Mouse (Mus musculus) CH12.LX (cell line): ENCODE results near the gene Rgs3. TPM values are rescaled to one million over a fixed set of nuclear protein-coding genes. Genes with fewer than 3 reads are reported as not detected.
A peak's percentile ranks its signal among the peaks of the same experiment; 100 is the strongest.

Experiments
- DNase-seq: peaks from one replicate; pipeline ENCODE4 v3.0.0-alpha.2; 2013; ENCODE audit errors: extremely low read depth
- H3K27ac ChIP-seq: 2 replicates; pipeline ENCODE4 v1.5.1; 2012; ENCODE audit warnings: low read depth, mild to moderate bottlenecking, control low read depth, moderate library complexity; ENCODE audit not compliant: insufficient read depth
- H3K27me3 ChIP-seq: replicated peaks from 2 replicates; pipeline ENCODE3; 2012; ENCODE audit warnings: inconsistent platforms
- H3K36me3 ChIP-seq, 2 experiments: replicated peaks in 1 of 2; 2 replicates each; pipeline versions ENCODE3 to v1.6.1; 2012; ENCODE audit warnings: inconsistent platforms in 1 of 2, low read length in 1 of 2, mild to moderate bottlenecking in 1 of 2, mixed read lengths in 1 of 2, moderate library complexity in 1 of 2; ENCODE audit not compliant: control insufficient read depth in 1 of 2, insufficient read depth in 1 of 2
- H3K4me1 ChIP-seq, 2 experiments: 2 replicates each; pipeline ENCODE4 v1.6.1; 2012; ENCODE audit warnings: inconsistent platforms in 1 of 2, moderate library complexity in 1 of 2; ENCODE audit not compliant: insufficient read depth in 2 of 2, control insufficient read depth in 1 of 2
- H3K4me2 ChIP-seq: 2 replicates; pipeline ENCODE4 v1.6.1; 2012; ENCODE audit warnings: low read depth, mild to moderate bottlenecking, control low read depth; ENCODE audit not compliant: poor library complexity, insufficient read depth, severe bottlenecking
- H3K4me3 ChIP-seq, 3 experiments: fragments of 150-350 bp in 1 of 3; sonication (generic) in 1 of 3; replicated peaks in 1 of 3; 2 replicates each; pipeline versions ENCODE3 to v1.5.1; 2011 to 2012; ENCODE audit warnings: low read depth in 2 of 3, low read length in 2 of 3, mild to moderate bottlenecking in 2 of 3, moderate library complexity in 2 of 3, control low read depth in 1 of 3, improper control_type of control experiment in 1 of 3, inconsistent platforms in 1 of 3, mixed read lengths in 1 of 3; ENCODE audit not compliant: poor library complexity in 1 of 3
- H3K79me2 ChIP-seq: replicated peaks from 2 replicates; pipeline ENCODE4 v1.6.1; 2012; ENCODE audit warnings: mild to moderate bottlenecking, moderate library complexity; ENCODE audit not compliant: control insufficient read depth, poor library complexity, insufficient read depth, severe bottlenecking; ENCODE audit errors: extremely low read depth
- H3K9ac ChIP-seq: 2 replicates; pipeline ENCODE4 v1.6.1; 2012; ENCODE audit warnings: low read depth, mild to moderate bottlenecking, control low read depth, moderate library complexity; ENCODE audit not compliant: insufficient read depth
- H3K9me3 ChIP-seq: replicated peaks from 2 replicates; pipeline ENCODE3; 2012; ENCODE audit warnings: low read length, inconsistent platforms, mixed read lengths
- CHD1 ChIP-seq: IDR thresholded peaks from 2 replicates; pipeline ENCODE4 v1.6.1; 2012; ENCODE audit warnings: low read depth, low read length, improper control_type of control experiment, inconsistent platforms
- CHD2 ChIP-seq: IDR thresholded peaks from 2 replicates; pipeline ENCODE4 v1.6.1; 2011; ENCODE audit warnings: low read length, improper control_type of control experiment
- CTCF ChIP-seq, 2 experiments: IDR thresholded peaks in 1 of 2; conservative IDR thresholded peaks in 1 of 2; 2 replicates each; pipeline ENCODE4 v1.5.1; 2011 to 2012; ENCODE audit warnings: low read depth in 2 of 2, low read length in 2 of 2, improper control_type of control experiment in 1 of 2, inconsistent platforms in 1 of 2, mild to moderate bottlenecking in 1 of 2, moderate library complexity in 1 of 2
- E2F4 ChIP-seq: IDR thresholded peaks from 2 replicates; pipeline ENCODE4 v1.6.1; 2011; ENCODE audit warnings: low read depth, low read length, improper control_type of control experiment; ENCODE audit not compliant: insufficient replicate concordance
- EP300 ChIP-seq: IDR thresholded peaks from 2 replicates; pipeline ENCODE4 v1.6.1; 2011; ENCODE audit warnings: low read length, improper control_type of control experiment
- GABPA ChIP-seq: IDR thresholded peaks from 2 replicates; pipeline ENCODE4 v1.6.1; 2012; ENCODE audit warnings: low read depth, low read length, improper control_type of control experiment, inconsistent platforms; ENCODE audit not compliant: insufficient replicate concordance
- JUN ChIP-seq: IDR thresholded peaks from 2 replicates; pipeline ENCODE4 v1.6.1; 2011; ENCODE audit warnings: low read depth, mild to moderate bottlenecking, low read length, improper control_type of control experiment, moderate library complexity; ENCODE audit not compliant: insufficient read depth
- JUND ChIP-seq: conservative IDR thresholded peaks from 2 replicates; pipeline ENCODE4 v1.6.1; 2011; ENCODE audit warnings: low read depth, low read length, improper control_type of control experiment
- MAFK ChIP-seq: IDR thresholded peaks from 2 replicates; pipeline ENCODE4 v1.6.1; 2011; ENCODE audit warnings: low read length, improper control_type of control experiment; ENCODE audit not compliant: insufficient replicate concordance
- MYC ChIP-seq: IDR thresholded peaks from 2 replicates; pipeline ENCODE4 v1.6.1; 2011; ENCODE audit warnings: low read depth, mild to moderate bottlenecking, improper control_type of control experiment, low read length
- TBP ChIP-seq: conservative IDR thresholded peaks from 2 replicates; pipeline ENCODE4 v1.6.1; 2011; ENCODE audit warnings: low read depth, low read length, improper control_type of control experiment
- USF1 ChIP-seq: IDR thresholded peaks from 2 replicates; pipeline ENCODE4 v1.6.1; 2014; ENCODE audit warnings: low read depth, mild to moderate bottlenecking, inconsistent platforms, low read length, improper control_type of control experiment
- ZC3H11A ChIP-seq: IDR thresholded peaks from 2 replicates; pipeline ENCODE4 v1.6.1; 2012; ENCODE audit warnings: low read depth, mild to moderate bottlenecking, inconsistent platforms, low read length, improper control_type of control experiment
- ZMIZ1 ChIP-seq: IDR thresholded peaks from 2 replicates; pipeline ENCODE4 v1.6.1; 2012; ENCODE audit warnings: low read depth, mild to moderate bottlenecking, inconsistent platforms, low read length, improper control_type of control experiment
- dilution Hi-C: fragments of 300-500 bp; cut with MboI; formaldehyde crosslinking; loops from 2 replicates; pipeline ENCODE4 v1.14.3; 2020; ENCODE audit warnings: low sequenced_read_pairs; ENCODE audit not compliant: extremely low pct_unique_long_range_greater_than_20kb, extremely low pct_ligation_motif_present
- in situ Hi-C: fragments of 300-500 bp; cut with MboI; formaldehyde crosslinking; loops from 3 replicates; pipeline ENCODE4 v1.14.3; 2019; ENCODE audit warnings: low sequenced_read_pairs, low pct_ligation_motif_present, low pct_unique_long_range_greater_than_20kb, mixed read lengths
- polyA plus RNA-seq: library from polyadenylated mRNA; unstranded; fragments of >175 nt; gene quantifications from 2 replicates; pipeline ENCODE4 v1.2.1, GENCODE M21; 2012; ENCODE audit warnings: low read depth; ENCODE audit not compliant: insufficient read length
- total RNA-seq, 2 experiments: library from RNA; depleted of rRNA; stranded (reverse); fragments of 300-350 nt in 1 of 2; fragments of >200 nt in 1 of 2; gene quantifications; 2 replicates each; pipeline ENCODE4 v1.2.3; 2012 to 2014

Gene Rgs3
- total and polyA plus RNA-seq, 3 experiments = 3.3 to 6.0 (median 3.5) TPM

DNA sequence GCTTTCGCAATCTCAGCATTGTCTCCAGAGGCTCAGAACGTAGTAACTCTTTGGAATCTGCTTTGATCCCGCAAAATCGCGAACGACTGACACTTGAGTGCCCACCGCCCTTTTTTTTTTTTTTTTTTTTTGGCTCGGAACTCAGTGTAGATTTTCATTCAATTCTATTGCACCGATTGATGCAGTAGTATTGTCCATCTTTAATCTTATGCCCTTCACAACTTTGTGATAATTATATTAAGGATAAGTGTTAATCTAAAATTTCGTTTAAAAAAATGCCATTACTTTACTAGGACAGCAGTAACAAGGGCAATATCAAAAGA, 34.2 kb upstream of the Rgs3 start:
- Histone ChIP-seq H3K36me3 (peaks cover 4 to 19% of the 10 kb centered on the region in 2 experiments), H3K9me3 (no peaks in the 10 kb centered on the region), H3K27me3 (peaks cover 28% of the 10 kb centered on the region), H3K4me2 (0 out of 2 replicates have a peak overlapping the region, but pooled peaks have one; percentile 33), H3K4me3 (peak overlapping the region in 2 of 3 experiments; percentile 47 to 92), H3K4me1 (peaks cover 10 to 32% of the 10 kb centered on the region in 2 experiments), H3K9ac (no peak overlapping the region), H3K27ac (no peak overlapping the region), H3K79me2 (peaks cover 5% of the 10 kb centered on the region)
- TF ChIP-seq ZMIZ1 = no peak
- no peak for TF ChIP-seq CTCF (conservative IDR thresholded peaks at IDR 0.05 in 1 of 2, IDR thresholded peaks at IDR 0.05 in 1 of 2; ENCODE audit: low read depth in 2 of 2, low read length in 2 of 2)
- peak; percentile 75; the same call in 1 of the 2 replicates for TF ChIP-seq TBP
- in situ Hi-C loops = no loop called here
- dilution Hi-C loops = no loop called here
- no peak for DNase-seq

- dilution Hi-C loops (no loop called here), in situ Hi-C loops (no loop called here)
- no peak overlapping the region for H3K4me2 ChIP-seq
- H3K27me3 ChIP-seq = peaks cover 36% of the 10 kb centered on the region
- H3K4me3 ChIP-seq = no peak overlapping the region
- H3K27ac ChIP-seq = no peak overlapping the region
- no peak for TF ChIP-seq CTCF (conservative IDR thresholded peaks at IDR 0.05 in 1 of 2, IDR thresholded peaks at IDR 0.05 in 1 of 2; ENCODE audit: low read depth in 2 of 2, low read length in 2 of 2)
- no peak for TF ChIP-seq JUN
- TF ChIP-seq CHD2 = no peak
- TF ChIP-seq EP300 = no peak
- no peak for TF ChIP-seq GABPA
- TF ChIP-seq CHD1 = no peak
- no peak for TF ChIP-seq JUND
- no peak for TF ChIP-seq E2F4
- TF ChIP-seq MYC = no peak
- no peak for TF ChIP-seq ZC3H11A
- no peak for TF ChIP-seq MAFK
- TF ChIP-seq TBP = no peak
- H3K4me1 ChIP-seq = peaks cover 10 to 25% of the 10 kb centered on the region in 2 experiments
- DNase-seq = no peak
- no peaks in the 10 kb centered on the region for H3K9me3 ChIP-seq
- H3K36me3 ChIP-seq = peaks cover 4 to 19% of the 10 kb centered on the region in 2 experiments
- H3K9ac ChIP-seq = no peak overlapping the region
- peaks cover 5% of the 10 kb centered on the region for H3K79me2 ChIP-seq
These were observed 33.4 kb upstream of the Rgs3 start for GRCm38 (mm10) chr4:62526256-62526655.

GRCm38 (mm10) chr4:62527655-62528054, 32.0 kb upstream of the Rgs3 start:
- Histone ChIP-seq H3K36me3 (peaks cover 4 to 12% of the 10 kb centered on the region in 2 experiments), H3K79me2 (peaks cover 5% of the 10 kb centered on the region), H3K27ac (no peak overlapping the region), H3K9me3 (no peaks in the 10 kb centered on the region), H3K4me1 (peaks cover 10 to 25% of the 10 kb centered on the region in 2 experiments), H3K4me3 (no peak overlapping the region), H3K4me2 (no peak overlapping the region), H3K27me3 (peaks cover 40% of the 10 kb centered on the region), H3K9ac (no peak overlapping the region)
- no peak for DNase-seq
- no peak for TF ChIP-seq USF1
- in situ Hi-C loops = no loop called here
- dilution Hi-C loops = no loop called here
